9 mouse cellular contexts compared by ENCODE assay signal in genomic region chr16:95704662-95705330, GRCm38 (mm10). TPM values are rescaled to one million over a fixed set of nuclear protein-coding genes. Genes with fewer than 3 reads are reported as not detected.
A peak's percentile ranks its signal among the peaks of the same experiment; 100 is the strongest.
DNase-seq lines count a peak whose midpoint lies in the region; ATAC-seq lines count a peak whose summit lies in the region.
"Had no signal": no experiment of that assay in that cellular context is flagged by ENCODE, and none has a peak within 500 bp of the region (broad histone marks: within the 10 kb centered on the region; RNA-seq: fewer than 3 reads in every experiment).

No protein-coding gene starts in this region.

- peak overlapping the region; percentile 96 for H3K4me3 ChIP-seq in kidney, embryonic 14.5 days (ENCODE audit: low read length)
- H3K4me3 ChIP-seq in embryonic facial prominence, embryonic 10.5 days: peak overlapping the region; percentile 95
- peak overlapping the region; percentile 84 for H3K4me3 ChIP-seq in limb, embryonic 11.5 days (ENCODE audit: low read depth, low read length)

- H3K4me2 ChIP-seq in kidney, embryonic 14.5 days (replicated peaks; ENCODE audit: low read depth, low read length): peak overlapping the region; percentile 70
- H3K4me2 ChIP-seq in limb, embryonic 11.5 days (ENCODE audit: low read depth, severe bottlenecking): peak overlapping the region; percentile 74

- no peak for ATAC-seq in kidney, embryonic 14.5 days (ENCODE audit: low FRiP score, low TSS enrichment)
- no peak for ATAC-seq in limb, embryonic 11.5 days (ENCODE audit: insufficient number of reproducible peaks, low FRiP score, low TSS enrichment, low read depth)

- H3K36me3 ChIP-seq in kidney, embryonic 14.5 days (ENCODE audit: control insufficient read depth, insufficient read depth, low read length): peaks cover 28% of the 10 kb centered on the region
- H3K36me3 ChIP-seq in embryonic facial prominence, embryonic 10.5 days (replicated peaks): peaks cover 34% of the 10 kb centered on the region
- H3K36me3 ChIP-seq in limb, embryonic 11.5 days (ENCODE audit: control insufficient read depth, insufficient read depth, low read length): peaks cover 19% of the 10 kb centered on the region

- H3K9me3 ChIP-seq in kidney, embryonic 14.5 days (ENCODE audit: control insufficient read depth, low read length): no peaks in the 10 kb centered on the region
- H3K9me3 ChIP-seq in embryonic facial prominence, embryonic 10.5 days: no peaks in the 10 kb centered on the region
- H3K9me3 ChIP-seq in limb, embryonic 11.5 days (ENCODE audit: control insufficient read depth, low read length): no peaks in the 10 kb centered on the region

- peaks cover 17% of the 10 kb centered on the region for H3K4me1 ChIP-seq in kidney, embryonic 14.5 days (ENCODE audit: control insufficient read depth, insufficient read depth, low read length)
- H3K4me1 ChIP-seq in embryonic facial prominence, embryonic 10.5 days: peaks cover 35% of the 10 kb centered on the region
- H3K4me1 ChIP-seq in limb, embryonic 11.5 days (ENCODE audit: control insufficient read depth, insufficient read depth, low read length): peaks cover 29% of the 10 kb centered on the region

- H3K27me3 ChIP-seq in kidney, embryonic 14.5 days (ENCODE audit: control insufficient read depth, insufficient read depth, low read length): no peaks in the 10 kb centered on the region
- H3K27me3 ChIP-seq in embryonic facial prominence, embryonic 10.5 days (replicated peaks; ENCODE audit: low read depth, poor library complexity, severe bottlenecking): 0 out of 2 replicates have a peak, but pooled peaks cover 6% of the 10 kb centered on the region
- H3K27me3 ChIP-seq in limb, embryonic 11.5 days (ENCODE audit: control insufficient read depth, insufficient read depth, low read length): no peaks in the 10 kb centered on the region

- DNase-seq in kidney, adult 11 months: no peak
- peak; percentile 19 for DNase-seq in CD4-positive helper T cell, adult 2 months (ENCODE audit: low read depth, low spot score)
- DNase-seq in embryonic facial prominence, embryonic 10.5 days (ENCODE audit: low spot score): no peak
- DNase-seq in limb, embryonic 11.5 days (ENCODE audit: low spot score): no peak
- DNase-seq in spleen, adult 18-20 months: no peak
- no peak for DNase-seq in adrenal gland, adult 18-20 months (ENCODE audit: low spot score in 2 of 2)
- DNase-seq in gastrocnemius, postnatal 25 days: no peak
- DNase-seq: right cerebral cortex, adult 18-20 months had no signal

- WGBS in kidney, embryonic 14.5 days: 70% methylated on average over 10 of the region's 10 CpGs
- WGBS in embryonic facial prominence, embryonic 10.5 days: 91% methylated on average over 10 of the region's 10 CpGs
- WGBS in limb, embryonic 11.5 days: 80% methylated on average over 10 of the region's 10 CpGs

- H3K9ac ChIP-seq in kidney, embryonic 14.5 days (ENCODE audit: low read depth, low read length): peak overlapping the region; percentile 51; the same call in 1 of the 2 replicates
- H3K9ac ChIP-seq in limb, embryonic 11.5 days (ENCODE audit: low read length): peak overlapping the region; percentile 70

- H3K27ac ChIP-seq in kidney, embryonic 14.5 days (ENCODE audit: low read depth, low read length): no peak overlapping the region
- no peak overlapping the region for H3K27ac ChIP-seq in embryonic facial prominence, embryonic 10.5 days (replicated peaks)
- H3K27ac ChIP-seq in limb, embryonic 11.5 days (replicated peaks; ENCODE audit: low read depth, low read length): peak overlapping the region; percentile 72

RNA-seq across cellular contexts. Expression of gene Ets2, which starts 2.9 kb away (rescaled TPM):
- 30.3 and 46.5 TPM in 2 replicates for polyA plus RNA-seq in kidney, embryonic 14.5 days (2014; fragmentation: Nextera tagmentation; extraction: Ambion mirVana)
- 32.6 and 33.2 TPM in 2 replicates for polyA plus RNA-seq in embryonic facial prominence, embryonic 10.5 days (2016; fragmentation: Nextera tagmentation; extraction: Ambion mirVana)
- polyA plus RNA-seq in limb, embryonic 11.5 days (2014; fragmentation: Nextera tagmentation; extraction: Ambion mirVana): 98.2 and 112 TPM in 2 replicates
- total RNA-seq in adrenal gland, adult 18-20 months (2021): 10 to 100 TPM; 46.4 to 46.6 TPM
- total RNA-seq in gastrocnemius, postnatal 25 days (2021): 10 to 100 TPM; 25.4 to 29.2 TPM
